Mouse (Mus musculus): ENCODE data around the gene Dlx6.
A peak's percentile ranks its signal among the peaks of the same experiment; 100 is the strongest.

Gene Dlx6

DNA sequence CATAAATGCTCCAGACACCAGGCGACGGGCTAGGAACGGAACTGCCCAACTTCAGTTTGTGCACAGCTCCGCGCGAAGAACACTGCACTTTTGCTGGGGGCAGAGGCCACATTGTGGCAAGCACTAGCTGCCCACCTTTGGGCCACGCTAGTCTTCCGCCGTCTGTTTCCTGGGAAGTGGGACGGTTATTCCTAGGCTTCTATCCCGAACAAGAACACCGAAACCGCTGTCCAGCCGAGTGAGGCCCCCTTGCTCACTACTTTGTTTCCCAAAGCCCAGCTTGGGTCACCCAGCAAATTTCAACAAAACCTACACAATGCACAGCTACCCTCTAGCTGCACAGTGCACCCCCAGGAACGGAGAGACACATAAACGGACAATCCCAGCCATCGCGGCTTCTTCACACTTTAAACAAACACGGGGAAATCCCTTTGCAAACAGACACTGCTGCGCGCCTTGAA is 3.2 kb upstream of the Dlx6 start:
- DNase-seq (ENCODE audit: low read depth, low spot score): no peak

DNA sequence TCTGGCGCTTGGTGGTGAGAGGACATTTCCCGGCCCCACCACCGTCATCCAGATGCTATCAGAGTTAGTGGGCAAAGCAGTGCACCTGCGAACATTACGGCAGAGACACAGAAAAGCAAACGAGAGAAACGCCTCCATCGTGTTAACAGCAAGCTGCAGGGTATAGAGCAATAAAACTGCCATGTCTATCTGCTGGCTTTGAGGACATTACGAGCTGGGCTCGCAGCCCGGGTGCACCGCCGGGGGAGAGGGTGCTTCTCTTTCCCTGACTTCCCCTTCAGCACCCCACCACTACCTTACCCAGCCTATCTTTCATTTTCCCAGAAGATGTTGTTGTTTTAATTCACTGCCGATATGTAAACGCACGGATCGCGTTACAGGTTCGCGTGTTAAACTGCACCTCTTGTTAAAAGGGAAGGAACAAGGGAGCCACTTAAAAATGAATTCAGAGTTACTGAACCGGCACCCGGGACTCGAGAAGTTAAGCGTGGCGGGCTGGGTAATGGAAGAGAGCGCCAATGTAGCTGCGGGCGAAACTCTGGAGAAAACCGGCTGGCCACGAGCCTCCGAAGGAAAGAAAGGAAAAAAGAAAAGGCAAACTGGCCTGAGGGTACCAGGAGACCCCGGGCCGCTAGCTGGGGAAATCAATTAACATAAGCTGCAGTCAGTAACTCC is 2.6 kb upstream of the Dlx6 start:
- DNase-seq (ENCODE audit: low read depth, low spot score): no peak

DNA sequence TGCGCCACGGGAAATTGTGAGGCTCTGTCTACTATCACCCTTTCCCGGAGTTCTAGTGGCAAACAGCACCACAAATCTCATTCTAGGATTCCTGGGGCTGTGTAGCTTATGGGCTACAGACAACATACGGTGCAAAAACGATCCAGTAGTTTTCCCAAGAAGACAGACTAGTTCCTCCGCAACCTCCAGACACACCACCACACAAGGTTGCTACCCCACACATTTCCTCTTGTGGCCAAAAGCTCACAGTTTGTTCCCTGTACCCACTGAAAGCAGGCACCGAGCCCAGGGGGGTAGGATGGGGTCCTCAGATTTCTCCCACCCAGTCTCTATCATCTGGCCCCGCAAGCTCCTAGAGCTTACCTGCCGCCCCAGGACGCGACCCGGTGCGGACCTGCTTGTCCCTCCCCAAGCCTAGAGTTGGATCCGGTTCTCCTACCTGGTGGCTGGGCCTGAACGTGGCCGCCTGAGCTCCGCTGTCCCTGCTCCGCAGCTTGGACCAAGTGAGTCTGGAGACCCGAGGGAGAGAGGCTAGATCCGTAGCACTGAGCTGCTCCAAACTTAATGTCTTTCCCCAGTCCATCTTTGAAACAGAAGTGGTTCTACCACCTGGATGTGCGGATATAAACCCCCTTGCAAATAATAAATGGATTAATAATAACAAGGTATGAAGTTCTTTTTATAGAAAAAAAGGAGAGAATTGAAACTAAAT is 1.9 kb upstream of the Dlx6 start:
- DNase-seq (ENCODE audit: low read depth, low spot score): no peak

DNA sequence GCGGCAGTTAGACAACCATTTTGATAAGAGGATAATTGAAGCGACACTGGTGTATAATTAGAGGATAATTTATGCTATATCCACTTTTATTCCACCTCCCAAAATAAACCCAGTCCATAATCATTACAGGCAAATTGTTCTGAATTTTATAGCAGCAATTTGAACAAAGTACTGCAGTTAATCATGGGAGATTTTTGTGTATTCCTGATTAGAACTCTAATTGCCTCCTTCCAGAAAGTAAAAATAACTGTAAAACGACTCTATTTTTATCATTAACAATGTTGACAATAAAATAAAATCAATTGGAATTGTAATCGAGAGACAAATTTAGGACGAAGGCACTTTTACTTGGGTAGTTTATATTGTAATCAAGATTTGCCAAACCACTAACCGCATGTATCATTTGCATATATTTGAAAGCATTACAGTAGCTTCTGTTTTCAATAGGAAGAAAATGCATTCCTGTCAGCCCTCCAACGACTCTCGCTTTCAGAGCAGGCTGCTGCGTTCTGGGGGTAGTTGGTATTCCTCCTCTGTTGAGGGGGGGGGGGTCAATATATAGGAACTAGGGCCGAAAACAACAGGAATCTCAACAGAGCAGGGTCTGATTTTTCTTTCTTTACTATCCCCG is 1.2 kb upstream of the Dlx6 start:
- no peak for DNase-seq (ENCODE audit: low read depth, low spot score)

DNA sequence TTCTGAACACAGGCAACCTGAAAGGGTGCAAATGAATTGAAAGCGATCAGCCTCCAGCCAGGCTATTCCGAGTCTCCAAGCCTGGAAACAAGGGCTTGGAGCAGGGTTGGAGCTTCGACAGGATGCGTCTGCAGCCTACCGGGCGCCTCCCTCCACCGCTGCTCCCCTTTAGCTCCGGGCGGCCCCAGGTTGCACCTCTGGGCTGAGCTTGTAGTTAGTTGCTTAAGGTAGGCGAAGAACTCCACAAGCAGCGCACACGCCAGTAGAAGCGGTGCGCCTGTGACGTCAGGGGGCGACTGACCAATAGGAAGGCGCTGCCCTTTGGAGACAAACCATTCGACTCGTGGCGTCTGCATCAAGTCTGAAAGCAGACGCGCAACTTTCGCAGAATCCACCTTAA is 523 bp upstream of the Dlx6 start:
- peak; percentile 18 for DNase-seq (ENCODE audit: low read depth, low spot score)

DNA sequence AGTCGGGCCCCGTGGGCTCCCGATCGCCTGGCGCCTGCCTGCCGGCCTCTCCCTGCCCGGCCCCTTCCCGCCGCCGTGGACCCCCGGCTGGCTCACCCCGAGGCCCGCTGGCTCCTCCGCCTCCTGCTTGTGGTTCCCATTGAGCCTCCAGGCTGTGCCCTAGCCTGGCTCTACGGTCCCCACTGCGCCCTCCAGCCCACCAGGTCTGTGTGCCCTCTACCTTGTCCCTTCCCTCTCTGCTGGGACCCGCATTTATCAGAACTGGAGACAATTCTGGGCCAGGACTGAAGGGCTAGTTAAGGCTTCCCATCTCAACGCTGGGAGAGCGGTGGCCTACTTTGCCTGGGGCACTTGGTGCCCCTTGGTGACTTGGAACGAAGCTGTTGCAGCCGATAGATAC is 821 bp downstream of the Dlx6 start:
- DNase-seq (ENCODE audit: low read depth, low spot score): no peak

DNA sequence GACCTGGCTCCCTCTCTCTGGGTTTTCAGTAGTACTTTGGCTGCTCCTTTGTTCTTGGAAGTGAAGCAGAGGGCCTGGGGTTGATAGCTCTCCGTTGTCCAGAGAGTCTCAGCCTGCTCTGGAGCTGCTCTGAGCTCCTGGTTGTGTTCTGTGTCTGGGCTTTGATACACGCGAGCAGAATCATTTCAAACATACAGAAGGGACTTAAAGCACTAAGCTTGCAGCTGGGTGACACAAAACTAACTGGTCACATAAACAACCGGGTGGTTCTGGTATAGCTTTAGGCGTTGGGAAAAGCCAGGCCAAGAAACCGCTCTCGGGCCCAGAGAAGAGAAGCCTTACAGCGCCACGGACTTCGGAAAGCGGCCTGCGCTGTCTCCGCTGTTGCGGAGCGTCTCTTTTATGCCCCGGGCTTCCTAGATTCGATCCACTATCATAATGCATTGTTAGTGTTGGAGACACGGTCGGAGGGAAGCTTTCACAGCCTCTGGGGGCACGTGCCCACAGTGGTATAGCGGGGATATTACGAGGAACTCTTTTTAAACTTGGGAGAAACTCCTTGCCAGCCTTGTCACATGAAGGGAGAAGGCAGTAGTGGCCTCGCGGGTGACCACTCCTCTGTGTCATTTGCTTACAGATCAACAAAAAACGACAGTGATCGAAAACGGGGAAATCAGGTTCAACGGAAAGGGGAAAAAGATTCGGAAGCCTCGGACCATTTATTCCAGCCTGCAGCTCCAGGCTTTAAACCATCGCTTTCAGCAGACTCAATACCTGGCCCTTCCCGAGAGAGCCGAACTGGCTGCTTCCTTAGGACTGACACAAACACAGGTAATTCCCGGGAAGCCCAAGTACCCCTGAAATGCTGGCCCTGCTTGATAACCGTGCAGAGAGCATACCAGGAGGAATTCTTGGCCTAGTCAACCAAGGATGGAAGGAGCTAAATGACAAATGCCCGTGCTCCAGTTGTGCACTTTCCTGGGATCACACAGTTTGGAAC is 1.6 kb downstream of the Dlx6 start:
- DNase-seq (ENCODE audit: low read depth, low spot score): no peak

DNA sequence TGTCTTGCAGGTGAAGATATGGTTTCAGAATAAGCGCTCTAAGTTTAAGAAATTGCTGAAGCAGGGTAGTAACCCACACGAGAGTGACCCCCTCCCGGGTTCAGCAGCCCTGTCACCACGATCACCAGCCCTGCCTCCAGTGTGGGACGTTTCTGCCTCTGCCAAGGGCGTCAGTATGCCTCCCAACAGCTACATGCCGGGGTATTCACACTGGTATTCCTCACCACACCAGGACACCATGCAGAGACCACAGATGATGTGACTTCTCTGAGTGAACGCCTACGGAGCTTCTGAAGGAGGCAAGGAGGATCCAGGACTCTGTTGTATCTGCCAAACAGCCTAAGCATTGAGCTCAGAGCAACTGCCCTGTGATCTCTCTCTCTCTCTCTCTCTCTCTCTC is 3.9 kb downstream of the Dlx6 start:
- DNase-seq (ENCODE audit: low read depth, low spot score): no peak

DNA sequence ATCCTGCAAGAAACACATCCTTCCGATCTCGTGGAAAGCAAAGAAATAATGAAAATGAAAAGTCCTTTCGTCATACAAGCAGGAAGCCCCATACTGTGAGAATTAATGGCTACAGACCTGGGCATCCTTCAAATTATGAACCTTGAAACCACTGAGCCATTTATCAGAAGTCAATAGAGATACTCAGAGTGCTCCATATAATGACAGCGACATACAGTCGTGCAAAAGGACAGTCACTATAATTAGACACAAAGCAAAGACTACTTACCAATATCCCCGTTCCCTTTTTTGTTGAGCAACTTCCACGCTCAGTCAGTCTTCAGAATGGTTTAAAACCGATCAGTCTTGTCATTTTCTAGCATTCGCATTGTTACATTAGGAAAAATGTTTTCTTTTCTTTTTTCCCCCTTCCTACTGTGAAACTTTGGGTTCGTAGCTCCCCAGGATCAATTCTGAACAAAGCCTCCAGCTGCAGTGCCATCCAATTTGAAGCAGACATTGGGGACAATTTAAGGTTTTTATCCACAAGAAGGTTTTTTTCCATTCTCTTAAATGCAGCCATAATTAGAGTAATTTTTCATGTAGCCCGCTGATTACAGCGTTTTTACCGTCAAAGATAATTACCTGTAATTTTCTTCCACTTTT is 6.0 kb downstream of the Dlx6 start:
- DNase-seq (ENCODE audit: low read depth, low spot score): no peak

DNA sequence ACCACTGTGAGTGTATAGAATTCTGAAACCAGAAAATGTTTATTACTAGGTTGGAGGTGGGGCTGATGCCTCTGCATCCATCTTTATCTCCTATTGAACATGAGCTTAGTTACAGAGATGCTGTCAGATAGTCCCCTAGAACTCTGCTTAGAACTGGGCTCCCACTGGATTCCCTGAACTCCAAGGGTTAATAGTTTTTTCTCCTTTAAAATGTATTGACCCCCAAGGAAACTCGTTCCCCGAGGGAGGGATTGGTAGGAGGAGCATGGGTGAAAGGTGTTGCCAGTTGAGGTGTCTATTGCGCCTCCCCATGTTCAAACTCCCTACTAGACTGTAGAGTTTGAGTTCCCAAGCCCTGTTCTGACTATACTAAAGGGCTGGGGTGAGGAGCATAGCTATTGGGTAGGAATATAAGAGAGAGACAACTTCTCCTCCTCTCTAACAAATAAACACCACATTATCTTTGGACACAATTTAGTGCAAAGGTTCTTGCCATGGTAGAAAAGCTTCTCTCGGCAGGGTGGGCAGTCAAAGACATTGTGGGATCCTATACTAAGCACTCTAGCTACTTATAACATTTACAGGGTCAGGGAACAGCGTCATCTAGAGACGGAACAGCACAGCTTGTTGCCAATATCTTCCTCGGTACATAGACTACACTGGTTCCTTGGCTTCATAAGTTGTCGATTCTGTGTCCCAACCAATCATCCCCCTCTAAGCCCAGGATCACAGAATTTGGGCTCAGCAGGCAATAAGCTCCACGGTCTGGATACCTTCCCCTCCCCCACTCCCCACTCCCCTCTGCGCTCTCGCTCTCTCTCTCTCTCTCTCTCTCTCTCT is 7.0 kb downstream of the Dlx6 start:
- DNase-seq (ENCODE audit: low read depth, low spot score): no peak

DNA sequence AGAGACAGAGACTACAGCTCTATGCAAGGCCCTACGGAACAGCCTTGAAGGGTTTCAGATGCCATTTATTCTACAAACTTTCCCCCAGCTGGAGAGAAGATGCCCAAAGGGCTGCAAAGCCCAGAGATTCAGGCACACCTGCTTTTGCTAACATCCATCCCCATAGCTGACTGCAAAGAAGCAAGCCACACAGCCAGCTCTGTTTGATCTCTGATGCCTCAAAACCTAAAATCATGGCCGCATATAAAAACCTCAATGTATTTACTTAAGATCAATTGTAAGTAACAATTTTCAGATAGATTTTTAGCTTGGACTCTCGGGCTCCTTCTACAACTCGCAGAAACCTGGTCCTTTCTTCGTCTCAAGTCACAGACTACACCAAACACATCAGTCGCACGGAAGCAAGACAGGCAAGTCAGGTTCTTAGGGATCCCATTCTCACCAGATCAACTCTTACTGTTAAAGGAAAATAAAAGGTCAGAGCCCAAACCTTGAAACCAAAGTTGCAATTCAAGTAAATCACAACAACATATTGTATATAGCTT is 7.8 kb downstream of the Dlx6 start:
- DNase-seq (ENCODE audit: low read depth, low spot score): no peak

DNA sequence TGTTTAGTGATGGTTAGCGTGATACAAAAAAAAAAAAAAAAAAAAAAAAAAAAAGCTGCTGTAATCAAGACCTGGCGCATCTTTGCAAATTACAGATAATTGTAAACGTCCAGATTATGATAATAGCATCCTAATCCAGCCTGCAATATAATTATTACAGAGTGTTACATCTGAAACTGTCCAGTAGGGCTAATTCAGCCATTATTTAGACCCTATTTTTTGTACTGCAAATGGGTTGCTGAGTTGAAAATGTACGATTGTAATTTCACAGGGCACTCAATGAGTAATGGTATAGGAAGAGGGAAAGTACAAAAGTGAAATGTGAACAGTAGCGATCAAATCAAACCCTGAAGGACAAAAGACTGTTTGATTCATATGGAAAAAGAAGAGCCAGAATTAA is 8.6 kb downstream of the Dlx6 start:
- DNase-seq (ENCODE audit: low read depth, low spot score): no peak

DNA sequence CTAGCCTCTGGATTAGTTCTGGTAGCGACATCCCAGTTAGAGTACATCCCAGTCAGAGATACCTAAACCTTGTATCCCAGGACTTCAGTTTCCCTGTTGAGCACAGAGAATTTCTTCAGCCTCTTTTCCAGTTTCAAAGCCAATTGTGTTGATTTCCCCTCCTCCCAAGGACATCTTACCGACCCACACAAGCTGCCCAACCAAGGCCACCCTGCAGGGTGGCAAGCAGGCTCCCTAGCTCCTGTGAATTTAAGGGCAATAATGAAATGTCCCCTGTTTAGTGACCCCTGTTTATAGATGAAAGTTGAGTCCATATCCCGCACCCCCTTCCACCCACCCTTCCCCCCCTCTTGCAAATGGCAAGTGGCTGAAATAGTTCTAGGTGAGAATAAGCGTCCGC is 9.7 kb downstream of the Dlx6 start:
- DNase-seq (ENCODE audit: low read depth, low spot score): no peak

DNA sequence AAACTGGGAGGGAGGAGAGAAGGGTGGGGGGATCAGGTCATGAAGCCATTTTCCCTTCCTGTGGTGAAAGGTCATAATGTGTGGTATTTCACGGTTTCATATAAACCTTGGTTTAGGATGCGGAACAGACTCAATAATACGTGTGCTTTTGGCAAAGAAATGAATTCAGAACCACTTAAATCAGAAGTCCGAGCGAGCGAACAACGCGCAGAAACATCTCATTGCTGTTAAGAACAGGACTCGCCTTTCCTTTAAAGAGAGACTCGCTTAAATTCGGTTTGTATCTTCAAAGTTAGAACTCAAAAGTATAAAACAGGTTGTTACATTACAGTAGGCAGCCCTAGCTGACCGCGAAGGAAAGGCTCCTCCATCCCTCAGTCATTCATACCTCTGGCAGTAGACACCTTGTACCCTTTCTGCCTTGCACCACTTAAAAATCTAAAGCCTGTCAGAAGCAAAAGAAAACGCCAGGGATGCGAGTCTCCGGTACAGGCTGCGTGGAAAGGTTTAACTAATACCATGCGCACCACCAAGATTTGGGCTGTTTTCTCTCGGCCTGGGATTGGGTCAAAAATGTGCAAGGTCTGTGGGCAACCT is 10.4 kb downstream of the Dlx6 start:
- no peak for DNase-seq (ENCODE audit: low read depth, low spot score)

DNA sequence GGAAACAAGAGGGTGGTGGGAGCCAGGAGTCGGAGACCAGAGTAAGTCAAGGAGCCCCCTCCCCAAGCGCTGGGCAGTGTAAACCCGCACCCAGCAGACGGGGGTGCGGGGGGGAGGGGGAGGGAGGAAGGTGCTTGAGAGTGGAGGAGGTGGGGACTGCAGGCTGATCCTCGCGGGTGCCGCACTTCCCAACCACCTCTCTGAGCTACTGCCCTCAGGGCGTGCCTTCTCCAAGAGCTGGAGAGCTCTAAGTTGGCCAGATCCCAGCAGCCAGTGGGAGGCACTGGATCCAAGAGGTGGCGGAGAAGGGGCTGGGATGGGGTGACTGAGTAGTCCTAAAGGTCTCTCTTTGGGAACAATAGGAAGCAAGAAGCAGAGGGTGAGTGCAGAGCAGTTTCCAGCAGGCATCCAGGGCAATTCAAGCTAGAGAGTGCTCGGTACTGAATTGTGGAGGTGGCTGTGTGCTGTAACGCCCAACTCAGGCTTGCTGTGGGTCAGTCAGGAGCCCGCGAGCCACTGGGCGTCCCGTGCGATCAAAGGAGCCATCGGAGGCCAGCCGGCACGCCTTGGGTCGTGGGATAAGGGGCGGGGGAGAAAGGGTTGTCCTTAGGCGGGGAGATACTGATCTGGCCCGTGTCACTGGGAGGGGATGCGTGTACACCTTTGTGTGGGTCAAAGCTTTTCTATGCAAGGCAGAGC is 11.1 kb downstream of the Dlx6 start:
- no peak for DNase-seq (ENCODE audit: low read depth, low spot score)

DNA sequence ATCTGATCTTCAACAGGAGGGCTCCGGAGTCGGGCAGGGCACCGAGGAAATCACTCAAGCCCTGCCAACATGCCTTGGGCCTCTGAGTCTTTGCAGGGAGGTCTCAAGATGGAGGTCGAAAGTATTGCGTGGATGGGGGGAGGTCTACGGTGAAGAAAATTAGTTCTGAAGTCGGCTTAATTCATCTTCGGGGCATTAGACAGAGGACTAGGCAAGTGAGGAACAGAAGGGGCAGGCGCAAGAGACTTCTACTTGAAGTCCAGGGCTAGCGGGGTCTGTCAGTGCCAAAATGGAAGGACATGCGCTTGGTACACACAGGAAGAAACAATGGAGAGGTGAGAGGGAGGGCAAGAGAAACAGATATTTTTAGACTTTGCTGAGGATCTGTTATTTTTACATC is 12.0 kb downstream of the Dlx6 start:
- no peak for DNase-seq (ENCODE audit: low read depth, low spot score)

DNA sequence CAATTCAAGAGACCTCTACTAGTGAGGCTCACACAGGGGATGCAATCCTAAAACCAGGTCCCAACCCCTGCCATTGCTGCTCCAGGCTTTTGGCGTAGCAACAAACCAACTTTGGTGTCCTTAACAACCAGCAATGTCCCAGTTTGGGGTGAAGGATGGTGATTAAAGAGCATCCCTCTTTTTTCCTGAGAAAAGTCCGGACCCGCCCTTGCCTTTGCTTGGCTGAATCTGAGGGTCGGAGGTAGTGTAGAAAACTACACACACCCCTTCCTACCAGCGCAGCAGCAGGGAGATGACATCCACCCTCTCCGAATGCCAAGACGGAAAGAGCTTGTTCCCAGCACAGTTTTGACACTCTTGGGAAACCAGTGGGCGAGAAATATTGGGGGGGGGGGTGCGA is 12.5 kb downstream of the Dlx6 start:
- DNase-seq (ENCODE audit: low read depth, low spot score): no peak

DNA sequence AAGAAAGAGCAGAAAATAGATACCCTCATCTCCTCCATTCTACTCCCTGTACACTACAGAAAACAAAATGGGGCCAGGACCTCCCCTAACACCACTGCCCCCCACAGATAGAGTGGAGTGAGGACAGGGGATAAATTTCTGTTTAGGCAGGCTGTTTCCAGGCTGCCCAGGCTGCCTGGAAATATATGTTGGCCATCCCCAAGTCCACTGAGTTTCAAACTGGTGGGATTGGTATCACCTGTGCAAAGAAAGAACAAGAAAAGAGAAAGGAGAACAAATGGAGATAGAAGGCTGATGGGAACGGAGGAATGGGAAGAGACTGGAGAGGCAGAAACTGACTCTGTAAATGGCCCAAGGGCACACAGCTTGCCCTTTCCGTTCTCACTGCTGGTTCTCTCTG is 13.1 kb downstream of the Dlx6 start:
- DNase-seq (ENCODE audit: low read depth, low spot score): no peak

DNA sequence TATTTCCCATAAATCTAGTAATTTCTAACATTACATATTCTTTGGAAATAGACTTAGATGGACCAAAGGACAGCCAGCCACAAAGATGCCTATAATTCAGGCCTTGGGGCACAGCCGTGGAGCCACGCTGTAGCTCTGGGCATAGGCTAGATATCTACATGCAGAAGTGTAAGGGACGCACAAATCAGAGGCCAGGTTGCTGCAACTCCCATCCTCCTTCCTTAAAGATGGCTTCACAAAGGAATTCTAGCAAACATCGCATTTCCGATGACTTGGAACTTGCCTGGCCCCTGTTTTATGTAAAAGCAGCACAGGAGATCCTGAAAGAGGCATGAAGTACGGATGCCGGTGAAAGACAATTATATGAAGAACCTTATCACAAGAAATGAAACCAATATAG is 13.6 kb downstream of the Dlx6 start:
- no peak for DNase-seq (ENCODE audit: low read depth, low spot score)

Data from CD4-positive, CD25-positive, alpha-beta regulatory T cell, adult 2 months (primary cell).